Mouse (Mus musculus) B cell, adult 2 months (primary cell): ENCODE results near the gene Olfr598.
"Not testable (repeated sequence)": the region's sequence is repeated elsewhere in the genome, so short reads cannot be mapped to it uniquely, and the experiment has no call there.

Experiments
- DNase-seq, 2 experiments: peaks; one replicate each; pipeline ENCODE4 v3.0.0; 2022

The Olfr598 gene

GRCm38 (mm10) chr7:103323268-103323667, at the start of gene Olfr598:
Olfr598 (plus strand) TSS chr7:103323568.
- DNase-seq, result no peak

- DNase-seq, result not testable (repeated sequence)
Observed at GRCm38 (mm10) chr7:103305348-103305747, 18.0 kb upstream of the Olfr598 start, which contains the start of gene Olfr596. Olfr596 (plus strand) TSS chr7:103305648.

GRCm38 (mm10) chr7:103316015-103316414, 7.4 kb upstream of the Olfr598 start, which contains the start of gene Olfr597:
Olfr597 (plus strand) TSS chr7:103316315.
- not testable (repeated sequence) for DNase-seq

- no peak for DNase-seq
Observed at GRCm38 (mm10) chr7:103335617-103336016, 12.2 kb downstream of the Olfr598 start, which contains the start of gene Olfr599. Olfr599 (plus strand) TSS chr7:103335917.

GRCm38 (mm10) chr7:103349569-103349968, 26.2 kb downstream of the Olfr598 start, which contains the start of gene Olfr600:
Olfr600 (minus strand) TSS chr7:103349669.
- no peak for DNase-seq

GRCm38 (mm10) chr7:103362555-103362954, 39.2 kb downstream of the Olfr598 start, which contains the start of gene Olfr601:
Olfr601 (minus strand) TSS chr7:103362655.
- no peak for DNase-seq
